Mouse (Mus musculus): ENCODE measurements around the gene Rxrg.

The Rxrg gene

DNA sequence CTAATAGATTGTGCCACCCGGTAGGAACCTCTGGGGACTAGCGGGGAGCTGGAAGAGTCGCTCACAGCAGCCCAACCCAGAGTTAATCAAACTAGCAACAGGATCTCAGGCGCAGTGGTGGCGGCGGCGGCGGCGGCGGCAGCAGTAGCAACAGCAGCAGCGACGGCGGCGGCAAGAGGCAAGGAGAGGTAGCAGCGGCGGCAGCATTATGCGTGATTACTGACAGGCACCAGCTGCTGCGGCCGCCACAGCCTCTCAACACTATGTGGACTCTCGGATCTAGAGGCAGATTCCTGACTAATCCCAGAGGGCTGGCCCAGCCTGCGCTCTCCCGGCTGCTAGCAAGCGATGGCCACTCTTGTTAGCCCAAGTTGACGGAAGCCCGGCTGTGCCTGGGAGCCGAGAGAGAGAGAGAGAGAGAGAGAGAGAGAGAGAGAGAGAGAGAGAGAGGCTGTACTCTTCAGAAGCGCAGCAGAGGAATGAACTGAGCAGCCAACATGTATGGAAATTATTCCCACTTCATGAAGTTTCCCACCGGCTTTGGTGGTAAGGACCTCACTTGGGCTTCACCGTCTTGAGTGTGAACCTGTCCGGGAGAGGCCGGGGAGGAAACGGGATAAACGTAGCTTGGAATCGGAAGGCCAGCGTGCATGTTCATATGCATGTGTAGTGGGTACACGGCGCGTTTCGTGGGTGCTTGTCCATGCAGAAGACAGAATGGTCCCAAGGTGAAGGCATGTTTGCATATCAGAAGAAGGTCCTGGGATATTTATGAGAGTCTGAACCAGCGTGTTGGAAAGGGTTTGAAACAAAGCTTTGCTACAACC, at the start of gene Rxrg:
Gene Rxrg (plus strand): TSS at position 130 of the 827 bp plus-strand sequence.
- DNase-seq (ENCODE audit: low spot score), result no peak

DNA sequence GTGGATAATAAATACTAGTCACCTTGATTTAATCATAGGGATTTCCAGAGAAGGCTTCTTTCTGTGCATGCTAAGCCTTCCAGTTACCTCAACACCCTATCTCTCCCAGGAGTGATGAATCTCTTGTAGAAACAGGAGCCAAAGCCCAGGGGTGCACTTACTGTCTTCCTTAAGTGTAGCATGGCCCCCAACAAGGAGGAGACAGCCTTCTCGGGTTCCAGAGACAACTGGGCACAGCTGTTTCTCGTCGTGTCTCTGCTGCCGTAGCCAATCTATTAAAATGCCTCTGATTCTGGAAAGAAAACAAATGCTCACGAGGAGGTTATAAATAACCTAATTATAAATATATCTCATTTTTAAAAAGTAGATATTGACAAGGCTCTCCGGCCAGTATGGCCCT, 48.9 kb upstream of the Rxrg start:
- DNase-seq (ENCODE audit: low spot score), result no peak

DNA sequence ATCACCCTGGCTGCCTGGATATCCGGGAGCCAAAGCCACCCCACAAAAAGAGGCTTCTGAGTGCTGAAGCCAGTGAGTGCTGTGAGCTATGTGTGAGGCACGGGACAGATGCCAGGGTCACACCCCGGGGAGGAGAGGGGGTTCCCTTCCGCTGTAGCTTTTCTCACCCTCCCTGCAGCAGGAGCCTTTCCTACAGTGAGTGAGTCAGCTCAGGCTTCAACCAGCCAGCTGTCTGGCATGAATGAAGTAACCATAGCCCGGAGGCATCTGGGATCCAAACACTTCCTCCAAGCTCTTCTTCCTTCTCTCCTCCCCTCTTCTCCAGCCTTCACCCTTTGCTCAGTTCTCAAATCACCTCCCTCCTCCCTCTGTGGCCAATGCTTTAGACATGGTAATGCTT, 46.6 kb upstream of the Rxrg start:
- no peak for DNase-seq (ENCODE audit: low spot score)

DNA sequence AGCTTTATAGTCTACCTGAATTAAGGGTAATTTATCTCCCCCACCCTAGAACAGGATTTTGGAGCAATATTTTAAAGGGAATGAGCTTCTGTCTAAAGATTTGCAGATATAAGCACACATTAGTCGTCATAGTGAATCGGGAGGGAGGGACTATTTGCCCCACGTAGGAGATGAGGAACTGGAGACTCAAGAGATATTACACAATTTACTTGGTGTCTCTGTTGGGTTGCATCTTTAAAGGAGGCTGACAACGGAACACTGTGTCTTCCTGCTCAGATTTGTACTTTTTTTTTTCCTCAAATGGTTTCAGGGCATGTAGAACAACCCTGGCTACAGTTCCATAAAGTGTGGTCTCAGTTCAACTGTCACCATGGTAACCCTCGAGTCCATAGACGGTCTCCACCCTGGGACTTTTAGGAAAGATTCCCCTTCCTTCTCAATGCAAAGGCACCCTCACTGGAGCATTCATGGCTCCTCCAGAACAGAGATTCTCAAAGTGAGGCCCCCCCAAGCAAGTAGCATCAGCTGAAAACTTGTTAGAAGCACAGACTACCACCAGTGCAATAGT, 44.1 kb upstream of the Rxrg start:
- DNase-seq (ENCODE audit: low spot score), result no peak

DNA sequence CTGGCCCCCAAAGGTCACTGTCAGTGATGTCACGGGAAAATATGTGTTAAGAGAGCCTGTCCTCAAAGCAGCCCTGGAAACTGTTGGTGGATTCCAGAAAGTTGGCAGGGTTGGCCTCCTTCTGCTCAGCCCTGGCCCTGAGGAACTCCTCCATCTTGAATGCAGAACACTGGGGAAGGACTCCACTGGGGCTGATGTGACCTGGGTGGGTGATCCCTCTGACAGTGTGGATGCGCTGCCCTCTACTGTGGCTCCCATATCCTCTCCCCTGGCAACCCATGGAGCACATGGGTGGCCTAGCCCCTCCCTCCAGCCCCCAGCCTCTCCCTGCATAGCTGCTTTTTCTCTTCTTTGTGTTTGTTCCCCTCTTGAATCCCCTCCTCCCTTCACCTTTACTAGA, 31.6 kb upstream of the Rxrg start:
- DNase-seq (ENCODE audit: low spot score), result no peak

DNA sequence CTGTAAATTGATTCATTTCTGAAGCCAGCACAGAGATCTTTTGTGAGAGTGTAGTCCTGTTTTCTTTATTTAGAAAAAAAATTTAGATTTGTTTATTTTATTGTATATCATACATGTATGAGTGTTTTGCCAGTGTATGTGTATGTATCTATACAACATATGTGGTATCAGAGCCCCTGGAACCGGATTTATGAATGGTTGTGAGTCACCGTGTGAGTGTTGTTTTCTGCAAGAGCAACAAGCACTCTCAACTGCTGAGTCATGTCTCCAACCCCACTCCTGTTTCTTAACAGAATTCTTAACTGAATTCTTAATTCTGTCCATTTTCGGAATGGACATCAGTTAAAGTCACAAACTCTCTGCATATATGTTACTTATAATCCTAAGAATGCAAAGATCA, 19.1 kb upstream of the Rxrg start:
- DNase-seq (ENCODE audit: low spot score), result no peak

DNA sequence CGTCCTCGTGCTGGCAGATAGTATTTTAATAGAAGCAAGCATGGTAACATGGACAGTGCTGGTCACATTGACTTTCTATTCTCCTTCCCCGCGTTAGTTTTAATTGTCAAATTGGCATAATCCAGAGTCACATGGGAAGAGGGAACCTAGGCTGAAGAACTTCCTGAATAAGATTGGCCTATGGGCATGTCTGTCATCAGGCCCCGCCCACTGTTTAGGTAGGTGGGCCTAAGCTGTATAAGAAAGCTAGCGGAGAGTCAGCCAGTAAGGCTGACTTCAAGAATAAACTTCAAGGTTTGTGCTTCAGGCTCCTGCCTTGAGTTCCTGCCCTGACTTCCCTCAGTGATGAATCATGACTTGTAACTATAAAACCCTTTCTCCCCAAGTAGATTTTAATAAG, 15.0 kb upstream of the Rxrg start:
- no peak for DNase-seq (ENCODE audit: low spot score)

DNA sequence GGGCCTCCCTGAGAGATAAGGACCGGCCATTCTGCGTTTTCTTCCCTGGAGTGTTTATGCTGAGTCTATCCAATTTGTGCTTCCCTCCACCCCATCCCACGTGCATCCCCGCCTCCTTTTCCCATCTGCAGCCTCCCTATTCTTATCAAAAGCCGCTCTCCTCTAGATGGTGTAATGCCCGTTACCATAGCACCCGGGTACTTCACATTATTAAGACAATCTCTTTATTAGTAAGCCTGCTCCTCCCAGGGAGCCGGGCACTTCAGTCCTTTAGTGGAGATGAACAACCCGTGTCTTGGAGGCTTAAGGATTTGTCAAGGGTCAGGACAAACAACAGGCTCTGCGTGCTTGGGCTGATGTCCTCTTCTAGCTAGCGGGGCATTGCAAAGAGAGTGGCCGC, 14.3 kb upstream of the Rxrg start:
- no peak for DNase-seq (ENCODE audit: low spot score)

DNA sequence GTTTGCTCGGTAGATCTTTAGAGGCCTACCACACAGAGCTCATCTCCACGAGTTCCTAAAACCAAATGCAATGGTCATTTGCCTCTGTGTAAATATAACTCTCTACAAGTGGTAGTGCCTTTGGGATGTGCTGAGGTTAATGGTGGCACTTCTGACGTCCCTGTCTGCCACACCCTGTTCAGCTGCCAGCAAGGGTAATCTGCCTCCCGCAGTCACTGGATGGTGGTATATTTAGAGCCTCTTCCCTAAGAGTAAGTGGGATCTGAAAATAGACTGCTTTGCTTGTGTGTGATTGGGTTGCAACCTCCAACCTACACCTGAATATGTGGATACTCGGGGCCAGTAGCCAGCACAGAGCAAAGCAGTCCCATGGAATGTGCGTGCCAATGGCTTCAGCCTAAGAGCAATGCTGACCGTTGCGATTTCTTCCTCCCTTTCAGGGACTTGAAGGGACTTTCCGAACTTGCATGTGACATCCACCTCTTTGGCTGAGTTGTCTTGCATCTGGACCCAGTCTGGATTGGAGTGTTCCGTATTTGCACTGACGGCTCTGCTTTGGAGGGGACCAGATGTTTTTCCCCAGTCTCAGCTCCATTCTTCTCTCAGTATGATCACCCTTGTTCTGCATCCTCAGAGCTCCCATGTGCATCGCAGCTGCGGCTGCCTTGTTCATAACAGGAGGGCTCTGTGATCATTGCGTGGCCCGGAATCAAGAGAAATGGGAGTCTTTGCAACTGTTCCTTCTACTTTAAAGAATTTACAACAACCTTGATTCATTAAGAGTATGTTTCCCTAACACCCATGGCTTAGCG, 9.2 kb upstream of the Rxrg start:
- DNase-seq (ENCODE audit: low spot score), result no peak

DNA sequence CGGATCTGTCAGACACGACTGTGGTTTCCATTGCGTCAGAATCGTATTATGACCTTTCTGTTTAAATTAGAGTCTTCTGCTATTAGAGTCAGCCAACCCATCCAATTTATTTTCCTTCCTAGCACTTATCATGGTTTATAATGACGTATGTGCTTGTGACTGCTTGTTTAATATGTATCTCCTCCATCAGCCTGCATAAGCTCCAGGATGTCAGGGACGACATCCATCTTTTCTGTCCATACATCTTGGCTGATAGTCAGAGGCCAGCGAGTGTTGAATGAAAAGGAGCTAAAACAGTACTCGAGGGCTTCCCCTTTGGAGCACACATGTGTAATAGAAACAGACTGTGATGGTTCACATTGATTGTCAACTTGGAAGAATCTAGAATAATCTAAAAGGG, 6.0 kb upstream of the Rxrg start:
- no peak for DNase-seq (ENCODE audit: low spot score)

DNA sequence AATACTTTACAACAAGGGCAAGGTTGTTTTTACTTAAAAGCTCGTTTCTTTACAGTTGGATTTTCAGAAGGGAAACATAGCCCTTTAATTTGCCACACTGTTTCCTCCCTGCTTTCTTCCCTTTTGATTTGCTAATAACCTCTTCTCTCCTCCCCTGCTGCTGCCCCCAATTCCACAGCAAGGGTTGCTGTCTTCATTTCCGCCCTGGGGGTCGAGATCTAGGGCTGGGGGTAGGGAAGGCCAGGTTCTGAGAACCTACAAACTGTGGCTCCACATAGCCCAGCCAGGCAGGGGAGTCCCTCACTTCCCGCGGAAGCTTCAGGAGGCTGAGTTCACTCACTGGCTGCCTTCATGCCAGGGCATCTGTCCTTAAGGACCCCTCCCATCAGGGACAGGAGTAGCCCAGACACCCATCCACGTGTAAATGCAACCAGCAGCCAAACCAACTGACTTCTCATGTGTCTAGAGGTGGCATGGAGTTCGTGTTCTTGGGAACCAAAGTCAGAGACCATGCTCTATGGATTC, 1.1 kb downstream of the Rxrg start:
- no peak for DNase-seq (ENCODE audit: low spot score)

DNA sequence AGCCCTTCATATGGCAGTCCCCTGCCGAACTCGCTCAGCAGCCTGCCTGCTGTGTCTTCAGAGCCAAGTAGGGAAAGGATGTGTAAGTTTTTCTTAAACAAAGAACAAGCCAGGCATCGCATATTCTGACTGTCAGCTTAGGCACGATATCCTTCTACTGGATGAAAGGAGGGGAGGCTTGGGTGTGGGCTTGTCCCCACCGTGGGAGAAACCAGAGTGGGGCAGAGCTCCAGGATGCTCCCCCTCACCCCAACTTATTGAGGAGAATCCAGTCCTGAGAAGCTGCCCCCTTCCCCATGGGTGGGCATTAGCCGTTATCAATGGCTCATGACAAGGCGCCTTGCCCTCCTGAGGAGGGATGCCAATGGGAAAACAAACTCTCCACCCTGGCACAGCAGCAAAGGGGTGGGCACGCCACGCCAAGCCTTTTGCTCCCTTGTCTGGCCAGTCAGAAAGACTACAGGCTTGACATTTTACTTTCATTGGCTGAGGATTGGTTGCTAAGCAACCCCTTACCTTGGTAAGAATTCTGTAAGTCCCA, 10.1 kb downstream of the Rxrg start:
- no peak for DNase-seq (ENCODE audit: low spot score)

DNA sequence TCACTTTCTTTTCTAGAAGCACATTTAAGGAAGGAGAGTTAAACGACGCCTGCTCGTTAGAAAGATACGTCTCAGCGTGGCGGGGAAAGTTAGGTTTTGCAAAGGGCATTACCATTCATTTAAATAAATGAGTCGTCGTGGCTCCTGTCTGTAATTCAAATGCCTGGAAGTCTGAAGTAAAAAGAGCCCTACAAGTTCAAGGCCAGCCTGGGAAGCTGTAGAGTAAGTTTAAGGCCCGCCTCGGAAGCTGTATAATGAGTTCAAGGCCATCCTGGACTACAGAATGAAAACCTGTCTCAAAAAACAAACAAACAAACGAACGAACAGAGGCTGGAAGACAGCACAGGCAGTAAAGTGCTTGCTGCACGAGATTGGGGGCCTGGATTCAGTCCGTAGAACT, 18.9 kb downstream of the Rxrg start:
- no peak for DNase-seq (ENCODE audit: low spot score)

DNA sequence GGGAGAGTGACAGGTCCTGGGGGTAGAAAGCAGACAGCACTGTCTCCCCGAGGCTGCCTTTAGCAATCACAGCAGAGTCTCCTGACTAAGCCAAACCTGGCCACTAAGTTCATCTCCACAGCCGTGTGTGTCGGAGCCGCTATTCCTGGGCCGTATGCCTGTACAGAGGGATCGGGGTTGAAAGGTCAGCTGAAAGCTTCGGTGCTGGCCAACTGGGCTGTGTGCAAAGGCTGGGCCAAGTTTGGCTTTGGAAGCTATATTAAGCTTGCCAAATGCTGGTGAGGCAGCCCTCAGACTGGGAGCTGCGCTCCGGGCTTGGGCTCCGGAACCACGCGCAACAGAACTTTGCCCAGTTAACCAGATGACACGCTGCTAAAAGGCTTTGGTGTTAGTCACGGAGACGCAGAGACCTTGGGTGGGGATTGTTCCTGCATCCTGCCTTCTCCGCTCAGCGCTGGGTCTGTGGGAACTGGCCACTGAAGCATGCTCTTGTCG, 19.9 kb downstream of the Rxrg start:
- DNase-seq (ENCODE audit: low spot score), result no peak

DNA sequence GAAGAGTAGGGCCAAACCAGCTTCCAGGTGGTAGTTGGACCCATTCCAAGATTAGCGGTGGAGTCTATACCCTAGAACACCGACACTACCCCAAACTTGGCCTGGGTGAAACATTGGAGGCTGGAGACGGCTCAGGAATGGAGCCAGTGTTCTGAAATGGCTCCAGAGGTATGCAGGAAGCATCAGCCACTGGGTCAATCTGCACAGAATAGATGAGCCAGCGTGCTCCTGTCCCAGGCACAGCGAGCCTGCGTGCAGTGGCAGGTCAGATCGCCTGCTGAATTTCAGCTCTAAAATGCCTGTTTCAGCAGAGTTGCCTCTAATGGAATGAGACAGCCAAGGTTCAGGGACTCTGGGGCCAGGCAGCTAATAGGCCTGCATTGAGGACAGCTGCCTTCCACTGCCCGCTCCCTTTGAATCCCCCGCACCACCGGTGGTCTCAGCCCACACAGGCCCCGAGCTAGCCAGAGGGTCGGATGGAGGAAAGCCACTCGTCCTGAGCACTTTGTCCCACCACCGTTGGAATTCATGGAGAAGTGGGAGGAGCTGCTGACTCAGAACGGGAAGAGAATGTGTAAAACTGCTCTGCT, 22.1 kb downstream of the Rxrg start:
- no peak for DNase-seq (ENCODE audit: low spot score)

DNA sequence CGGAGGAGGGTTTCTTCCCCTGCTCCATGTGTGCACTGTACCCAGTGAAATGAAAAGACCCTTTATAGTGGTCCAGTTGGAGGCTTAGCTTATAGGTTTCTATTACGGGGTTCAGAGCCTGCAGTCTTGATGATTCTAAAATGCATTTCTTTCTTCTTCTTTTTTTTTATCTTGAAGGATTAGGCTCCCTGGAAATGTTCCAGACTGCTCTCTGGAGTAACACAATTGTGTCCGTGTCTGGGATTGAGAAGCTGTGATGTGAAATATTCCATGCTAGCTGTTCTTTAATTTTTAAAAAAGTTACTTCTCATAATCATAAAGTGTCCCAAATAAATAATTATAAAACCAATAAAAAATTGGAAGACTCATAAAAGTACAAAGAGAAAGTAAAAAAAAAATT, 26.9 kb downstream of the Rxrg start:
- DNase-seq (ENCODE audit: low spot score), result no peak

DNA sequence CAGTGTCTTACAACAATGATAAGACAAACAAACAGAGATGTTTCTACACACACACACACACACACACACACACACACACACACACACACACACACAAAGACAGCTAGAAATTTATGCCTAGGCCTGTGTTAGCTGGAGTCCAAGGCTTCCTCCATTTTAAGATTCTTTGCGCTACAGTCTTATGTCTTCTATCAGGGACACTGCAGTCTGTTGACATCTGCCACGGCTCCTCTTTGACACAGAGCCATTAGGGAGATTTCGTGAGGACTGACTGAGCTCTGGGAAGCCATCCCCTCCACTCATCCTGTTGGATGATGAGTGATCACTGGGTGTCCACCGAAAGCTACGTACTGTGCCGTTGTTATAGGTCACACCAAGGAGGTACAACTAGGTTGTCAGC, 33.6 kb downstream of the Rxrg start:
- no peak for DNase-seq (ENCODE audit: low spot score)

DNA sequence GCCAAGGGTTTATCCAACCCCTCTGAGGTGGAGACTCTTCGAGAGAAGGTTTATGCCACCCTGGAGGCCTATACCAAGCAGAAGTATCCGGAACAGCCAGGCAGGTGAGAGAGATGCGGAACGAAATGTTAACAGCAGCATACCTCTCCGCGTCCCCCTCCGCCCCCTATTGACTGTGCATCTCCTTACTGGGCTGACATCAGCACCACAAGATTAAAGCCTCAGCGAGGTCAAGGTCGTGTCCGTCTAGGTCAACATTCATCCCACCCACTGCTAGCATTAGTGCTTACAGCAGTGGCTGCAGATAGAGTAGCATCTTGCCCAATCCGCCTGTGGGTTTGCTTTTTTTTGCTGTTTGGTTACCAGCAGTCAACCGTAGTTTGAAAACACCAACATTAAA, 37.5 kb downstream of the Rxrg start:
- DNase-seq (ENCODE audit: low spot score), result no peak

DNA sequence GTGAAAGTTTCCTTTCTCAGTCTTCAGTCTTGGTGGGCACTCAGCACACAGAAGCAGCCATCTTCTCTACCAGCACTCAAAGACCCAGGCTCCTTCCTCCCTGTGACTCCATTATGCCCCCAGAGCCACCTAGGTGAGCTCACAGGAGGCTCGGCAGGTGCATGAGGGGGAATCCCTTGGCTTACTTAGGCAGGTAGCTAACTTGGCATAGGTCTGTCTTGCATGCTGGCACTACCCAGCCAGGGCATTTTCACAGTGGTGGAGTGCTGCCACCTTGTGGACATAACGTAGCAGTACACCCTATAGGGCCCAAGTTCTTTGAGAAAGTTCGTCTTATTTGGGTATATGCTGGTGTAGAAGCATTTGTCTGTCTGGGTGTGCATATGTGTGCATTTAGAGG, 38.8 kb downstream of the Rxrg start:
- no peak for DNase-seq (ENCODE audit: low spot score)

DNA sequence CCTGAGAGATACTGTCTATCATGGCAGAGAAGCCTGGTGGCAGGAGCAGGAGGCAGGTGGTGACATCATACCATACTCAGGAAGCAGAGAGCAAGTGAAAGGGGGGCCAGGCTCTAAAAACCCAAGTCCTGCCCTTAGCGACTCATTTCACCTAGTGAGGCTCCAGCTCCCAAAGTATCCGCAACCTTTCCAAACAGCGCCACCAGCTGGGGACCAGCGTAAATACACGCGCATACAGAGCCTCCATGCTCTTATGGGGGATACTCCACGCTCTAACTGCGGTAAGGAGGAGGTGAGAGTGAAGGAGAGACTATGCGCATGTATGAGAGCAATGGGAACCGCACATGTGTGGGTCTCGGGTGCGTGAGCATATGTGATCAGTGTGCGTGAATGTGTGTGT, 39.9 kb downstream of the Rxrg start:
- no peak for DNase-seq (ENCODE audit: low spot score)

DNA sequence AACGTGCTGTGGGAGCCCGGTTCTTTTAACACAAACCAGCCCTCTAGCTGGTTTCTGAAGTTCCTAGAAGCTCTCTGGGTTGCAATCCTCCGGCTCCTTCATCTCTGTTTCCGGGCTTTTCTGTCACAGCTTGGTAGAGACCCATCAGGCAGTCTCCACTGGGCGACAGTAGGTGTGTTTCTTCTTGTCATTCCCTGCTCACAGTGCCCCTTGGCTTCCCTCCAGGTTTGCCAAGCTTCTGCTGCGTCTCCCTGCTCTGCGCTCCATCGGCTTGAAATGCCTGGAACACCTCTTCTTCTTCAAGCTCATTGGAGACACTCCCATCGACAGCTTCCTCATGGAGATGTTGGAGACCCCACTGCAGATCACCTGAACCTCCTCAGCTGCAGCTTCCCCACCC, 40.7 kb downstream of the Rxrg start:
- no peak for DNase-seq (ENCODE audit: low spot score)

DNA sequence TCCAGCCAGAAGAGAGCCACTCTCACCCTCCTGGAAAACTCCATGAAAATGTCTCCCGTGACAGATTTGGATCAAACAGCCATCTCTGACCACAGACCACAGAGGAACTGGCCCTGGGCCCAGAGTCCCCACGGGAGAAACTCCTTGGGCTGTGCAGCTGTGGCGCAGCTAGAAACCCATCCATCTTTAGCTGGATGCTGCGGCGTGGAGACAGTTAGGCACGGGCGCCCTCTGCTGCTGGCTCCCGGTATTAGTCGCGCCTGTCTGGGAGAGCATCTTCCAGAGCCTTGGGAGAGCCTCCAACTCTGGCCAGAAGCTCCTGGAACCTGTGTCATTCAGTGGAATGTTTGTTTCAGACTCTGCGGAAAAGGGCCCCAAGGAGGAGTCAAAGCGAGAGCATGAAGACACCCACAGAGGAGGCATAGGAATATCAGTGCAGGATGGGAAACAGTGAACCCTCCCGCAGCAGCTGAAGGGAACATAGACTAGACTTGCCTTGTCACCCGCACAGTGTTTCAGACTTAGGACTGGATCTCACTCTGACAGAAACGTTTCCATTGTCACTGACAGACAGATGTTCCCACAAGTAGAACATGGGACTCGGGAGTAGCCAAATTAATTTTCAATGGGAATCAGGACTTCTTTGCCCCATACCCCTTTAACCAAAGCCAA, 46.8 kb downstream of the Rxrg start:
- peak; percentile 42 for DNase-seq (ENCODE audit: low spot score)

All from urinary bladder, postnatal 10 days (tissue).